Mouse (Mus musculus) neutrophil, adult 65 days (primary cell): Measurements from ENCODE around the gene Olfr1402. TPM values are rescaled to one million over a fixed set of nuclear protein-coding genes. Genes with fewer than 3 reads are reported as not detected.

Source experiments
- total RNA-seq: library from RNA; stranded (reverse); gene quantifications from 2 replicates; pipeline ENCODE4 v1.2.4, GENCODE M21; 2023

The Olfr1402 gene
- total RNA-seq, result not detected in 2 replicates

DNA sequence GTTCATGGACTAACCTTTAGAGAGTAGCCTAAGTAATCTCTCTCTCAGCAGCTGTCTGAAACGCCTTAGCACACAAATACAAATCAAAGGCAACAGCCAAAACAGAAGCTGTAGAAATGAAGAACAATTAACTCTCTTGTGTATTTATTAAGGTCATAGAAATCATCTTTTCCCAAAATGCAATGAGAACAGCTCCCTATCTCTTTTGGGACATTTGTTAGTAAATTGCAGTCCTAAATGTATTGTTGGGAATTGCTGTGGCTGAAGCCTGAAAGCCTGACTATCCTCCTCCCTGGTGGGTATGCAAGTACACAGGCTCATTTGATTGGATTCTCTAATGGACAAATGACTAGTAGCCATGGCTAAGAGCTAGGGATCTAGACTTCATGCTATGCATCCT lies at the start of gene Olfr1402:
TSS of gene Olfr1402 (minus strand) at position 101 of the 400 bp plus-strand sequence.

Other genes starting within 250 kb of the Olfr1402 start
- 6.6 and 9.9 TPM in 2 replicates for gene Bcl9, start 124.1 kb downstream of the Olfr1402 start, total RNA-seq
- gene Chd1l, start 188.2 kb upstream of the Olfr1402 start, total RNA-seq, result 9.3 and 10.5 TPM in 2 replicates
- 56.8 and 65.2 TPM in 2 replicates for gene Fmo5, start 206.8 kb upstream of the Olfr1402 start, total RNA-seq
- 5.8 and 8.3 TPM in 2 replicates for gene Prkab2, start 236.2 kb upstream of the Olfr1402 start, total RNA-seq